Mouse (Mus musculus): Measurements from ENCODE around the gene Arel1.

DNA sequence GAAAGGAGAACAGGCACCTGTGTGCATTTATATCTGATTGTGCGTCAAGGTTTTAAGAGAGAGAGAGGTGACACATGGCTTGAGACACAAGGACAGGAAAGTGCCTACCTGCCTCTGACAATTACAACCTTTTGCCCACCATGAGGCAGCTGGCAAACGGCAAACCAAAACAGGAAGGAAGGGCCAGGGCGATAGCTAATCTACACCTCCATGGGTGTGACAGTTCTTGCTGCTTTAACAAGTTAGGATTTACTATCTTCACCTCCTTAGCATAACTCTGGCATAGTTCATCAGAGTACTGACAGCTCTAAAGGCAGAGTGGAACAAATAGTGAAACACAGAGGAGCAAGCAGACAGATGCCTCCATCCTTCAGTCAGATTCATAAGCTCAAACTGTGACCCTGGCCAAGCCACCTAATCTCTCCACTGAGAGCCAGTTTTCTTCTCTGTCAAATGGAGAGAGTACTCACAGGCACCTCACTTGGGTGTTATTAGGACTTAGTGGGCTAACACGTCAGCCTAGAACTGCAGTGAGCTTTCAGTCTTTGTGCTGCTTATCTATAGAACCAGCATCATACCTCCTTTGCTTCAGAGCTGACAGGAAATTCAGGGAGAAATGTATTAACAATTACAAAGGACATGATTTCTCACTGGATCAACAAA, 26.4 kb downstream of the Arel1 start:
- TF ChIP-seq HCFC1 (IDR thresholded peaks at IDR 0.05; ENCODE audit: borderline replicate concordance, insufficient read depth, low read length), result no peak
- TF ChIP-seq CHD2 (IDR thresholded peaks at IDR 0.05; ENCODE audit: low read depth, low read length), result no peak
- no peak for TF ChIP-seq ZC3H11A (IDR thresholded peaks at IDR 0.05; ENCODE audit: borderline replicate concordance, low read depth, low read length)
